Mouse (Mus musculus) spleen, postnatal 10 days (tissue): ENCODE data around the gene Crkl.

Experiments used
- DNase-seq, 2 experiments: peaks; one replicate each; pipeline ENCODE4 v3.0.0; 2021 to 2022; ENCODE audit warnings: low spot score in 2 of 2

The Crkl gene

GRCm38 (mm10) chr16:17528276-17528675 lies 76.5 kb downstream of the Crkl start:
- no peak for DNase-seq

- DNase-seq, result no peak
Observed at GRCm38 (mm10) chr16:17529981-17530586, 78.3 kb downstream of the Crkl start.

- peak; percentile 94 to 98 for DNase-seq
Observed at GRCm38 (mm10) chr16:17530640-17531288, 79.0 kb downstream of the Crkl start, which contains the start of gene Thap7. Gene Thap7, minus strand, starts transcription at chr16:17531136.

GRCm38 (mm10) chr16:17532271-17532670 lies 80.5 kb downstream of the Crkl start:
- DNase-seq, result peak in 1 of 2 experiments; percentile 51

GRCm38 (mm10) chr16:17532676-17533329 lies 81.0 kb downstream of the Crkl start:
- no peak for DNase-seq

GRCm38 (mm10) chr16:17536584-17536983 lies 84.8 kb downstream of the Crkl start:
- no peak for DNase-seq
